Mouse (Mus musculus): Measurements from ENCODE around the gene Lcmt2.
A peak's percentile ranks its signal among the peaks of the same experiment; 100 is the strongest.

DNA sequence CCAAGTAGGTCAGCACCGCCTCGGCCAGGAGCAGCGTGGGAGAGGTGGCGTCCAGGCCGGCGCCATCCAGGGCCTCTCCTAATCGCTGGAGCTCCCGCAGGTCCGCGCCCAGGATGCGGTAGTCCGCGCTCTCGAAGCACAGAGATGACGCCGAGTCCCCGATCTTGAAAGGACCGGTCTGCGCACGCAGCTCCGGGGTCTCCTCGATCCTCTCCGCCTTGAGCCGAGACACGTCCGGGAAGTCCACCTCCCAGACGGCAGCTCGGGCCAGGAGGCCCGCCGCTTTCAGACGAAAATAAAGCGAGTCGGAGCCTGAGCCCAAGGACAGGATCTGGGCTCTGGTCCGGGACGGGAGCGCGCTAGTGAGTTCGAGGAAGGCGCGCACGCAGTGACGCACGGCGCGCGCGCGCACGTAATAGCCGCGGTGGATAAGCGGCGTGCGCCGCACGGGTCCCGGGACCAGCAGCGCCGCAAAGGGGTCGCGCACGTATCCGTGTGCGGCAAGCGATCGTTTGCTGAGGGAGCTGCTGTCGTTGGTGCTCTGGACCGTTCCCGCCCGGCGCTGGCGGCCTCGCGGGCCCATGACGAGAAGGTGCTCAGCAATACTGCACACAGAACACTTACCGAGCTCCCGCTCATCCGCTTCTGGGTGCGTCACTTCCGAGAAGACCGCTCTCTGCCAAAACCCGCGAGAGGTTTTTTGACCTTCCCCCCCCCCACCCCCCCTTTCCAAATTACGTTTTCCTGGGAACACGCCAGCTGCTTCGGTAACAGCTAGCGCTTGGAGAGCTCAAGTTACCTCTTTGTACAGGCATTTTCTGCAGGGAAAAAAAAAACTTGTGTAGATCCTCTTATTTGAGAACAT lies at the start of gene Lcmt2, which contains the start of gene Adal:
- no peak for TF ChIP-seq CTCF (conservative IDR thresholded peaks at IDR 0.05; ENCODE audit: insufficient read depth, insufficient read length, low read depth, low read length)
- TF ChIP-seq POLR2A (IDR thresholded peaks at IDR 0.05; ENCODE audit: low read depth, low read length), result peak; percentile 40
